Mouse (Mus musculus): ENCODE measurements at regions not wholly inside any gene's neighbourhood (a gene's known extent, or its start where the extent isn't known, plus 50 kb on each side); places are given as distances from the start of the nearest gene placed in this dataset.
A peak's percentile ranks its signal among the peaks of the same experiment; 100 is the strongest.

GRCm38 (mm10) chr6:94413987-94414360, 86.2 kb upstream of the Slc25a26 start:
- DNase-seq (ENCODE audit: low spot score) = no peak

- no peak for DNase-seq (ENCODE audit: low spot score)
Measured at GRCm38 (mm10) chr6:94413297-94413986, 86.7 kb upstream of the Slc25a26 start.

- DNase-seq (ENCODE audit: low spot score) = no peak
Measured at GRCm38 (mm10) chr6:94412341-94412740, 87.8 kb upstream of the Slc25a26 start.

- no peak for DNase-seq (ENCODE audit: low spot score)
Measured at GRCm38 (mm10) chr6:94410480-94410879, 89.7 kb upstream of the Slc25a26 start.

GRCm38 (mm10) chr6:94408996-94409395, 91.1 kb upstream of the Slc25a26 start:
- no peak for DNase-seq (ENCODE audit: low spot score)

GRCm38 (mm10) chr6:94407751-94408150, 92.4 kb upstream of the Slc25a26 start:
- no peak for DNase-seq (ENCODE audit: low spot score)

- no peak for DNase-seq (ENCODE audit: low spot score)
Measured at GRCm38 (mm10) chr6:94405371-94406076, 94.6 kb upstream of the Slc25a26 start.

GRCm38 (mm10) chr6:94401617-94402481, 98.3 kb upstream of the Slc25a26 start:
- no peak for DNase-seq (ENCODE audit: low spot score)

- DNase-seq (ENCODE audit: low spot score) = no peak
Measured at GRCm38 (mm10) chr6:94401061-94401591, 99.0 kb upstream of the Slc25a26 start.

GRCm38 (mm10) chr6:94400471-94401051, 99.6 kb upstream of the Slc25a26 start:
- DNase-seq (ENCODE audit: low spot score) = peak; percentile 33

- no peak for DNase-seq (ENCODE audit: low spot score)
Measured at GRCm38 (mm10) chr6:94391134-94391533, 107.4 kb upstream of the Magi1 start.

- DNase-seq (ENCODE audit: low spot score) = no peak
Measured at GRCm38 (mm10) chr6:94390403-94390802, 106.7 kb upstream of the Magi1 start.

- no peak for DNase-seq (ENCODE audit: low spot score)
Measured at GRCm38 (mm10) chr6:94389716-94390115, 106.0 kb upstream of the Magi1 start.

- no peak for DNase-seq (ENCODE audit: low spot score)
Measured at GRCm38 (mm10) chr6:94387648-94388047, 103.9 kb upstream of the Magi1 start.

- DNase-seq (ENCODE audit: low spot score) = no peak
Measured at GRCm38 (mm10) chr6:94385531-94385930, 101.8 kb upstream of the Magi1 start.

- no peak for DNase-seq (ENCODE audit: low spot score)
Measured at GRCm38 (mm10) chr6:94369991-94370390, 86.3 kb upstream of the Magi1 start.

- DNase-seq (ENCODE audit: low spot score) = no peak
Measured at GRCm38 (mm10) chr6:94363951-94364350, 80.2 kb upstream of the Magi1 start.

- no peak for DNase-seq (ENCODE audit: low spot score)
Measured at GRCm38 (mm10) chr6:94362626-94363025, 78.9 kb upstream of the Magi1 start.

GRCm38 (mm10) chr6:94357568-94357967, 73.9 kb upstream of the Magi1 start:
- no peak for DNase-seq (ENCODE audit: low spot score)

GRCm38 (mm10) chr6:94354451-94355095, 70.9 kb upstream of the Magi1 start:
- DNase-seq (ENCODE audit: low spot score) = no peak

- no peak for DNase-seq (ENCODE audit: low spot score)
Measured at GRCm38 (mm10) chr6:94344296-94344695, 60.6 kb upstream of the Magi1 start.

- DNase-seq (ENCODE audit: low spot score) = no peak
Measured at GRCm38 (mm10) chr6:94340546-94340945, 56.8 kb upstream of the Magi1 start.

All from ovary, postnatal 14 days (tissue).